Mouse (Mus musculus) heart, adult 2 months (tissue): ENCODE measurements at regions not wholly inside any gene's neighbourhood (a gene's known extent, or its start where the extent isn't known, plus 50 kb on each side); places are given as distances from the start of the nearest gene placed in this dataset.

Experiments used
- CTCF ChIP-seq: fragments of 200-600 bp; IDR thresholded peaks from 2 replicates; pipeline ENCODE4 v1.8.1; 2022; ENCODE audit warnings: antibody characterized with exemption, mild to moderate bottlenecking, moderate library complexity
- POLR2A ChIP-seq: fragments of 200-500 bp; IDR thresholded peaks from 2 replicates; pipeline ENCODE4 v1.6.1; 2011; ENCODE audit warnings: mild to moderate bottlenecking, low read depth, low read length, control low read depth; ENCODE audit not compliant: insufficient read depth

GRCm38 (mm10) chr7:70512354-70512753 is 145.8 kb upstream of the Nr2f2 start:
- TF ChIP-seq POLR2A (no peak), CTCF (no peak)
